Mouse (Mus musculus): ENCODE results near the gene Olfr630. TPM values are rescaled to one million over a fixed set of nuclear protein-coding genes. Genes with fewer than 3 reads are reported as not detected.

Gene Olfr630
- not detected in 2 replicates for total RNA-seq (2012; rRNA removed)

- Histone ChIP-seq H3K4me1 (ENCODE audit: control insufficient read depth in 2 of 2, insufficient read depth in 2 of 2, low read length in 2 of 2, poor library complexity in 1 of 2) (no peaks in the 10 kb centered on the region), H3K9me3 (ENCODE audit: control insufficient read depth, insufficient read depth, low read depth, low read length) (no peaks in the 10 kb centered on the region), H3K4me3 (ENCODE audit: insufficient read depth in 1 of 2, low read depth in 1 of 2, low read length in 2 of 2, poor library complexity in 1 of 2, severe bottlenecking in 1 of 2) (no peak within 1 kb of the TSS), H3K27ac (ENCODE audit: insufficient read depth, low read depth, low read length, poor library complexity, severe bottlenecking) (no peak within 1 kb of the TSS), H3K36me3 (ENCODE audit: control insufficient read depth, insufficient read depth, low read length, poor library complexity, severe bottlenecking) (no peaks in the 10 kb centered on the region), H3K9ac (ENCODE audit: insufficient read depth, low read depth, low read length, poor library complexity, severe bottlenecking) (no peak within 1 kb of the TSS)
- in situ Hi-C loops (cut with MboI; ENCODE audit: low sequenced_read_pairs in 2 of 2, unreplicated experiment in 2 of 2), result no loop called here
- no peak for DNase-seq (ENCODE audit: low read depth, low spot score)
- no peak for TF ChIP-seq CHD2 (IDR thresholded peaks at IDR 0.05; ENCODE audit: low read depth, low read length)
- TF ChIP-seq HCFC1 (IDR thresholded peaks at IDR 0.05; ENCODE audit: borderline replicate concordance, insufficient read depth, low read length), result no peak
- no peak for TF ChIP-seq ZC3H11A (IDR thresholded peaks at IDR 0.05; ENCODE audit: borderline replicate concordance, low read depth, low read length)
- no peak for TF ChIP-seq MAFK (IDR thresholded peaks at IDR 0.05; ENCODE audit: insufficient read depth, low read depth, low read length)
- TF ChIP-seq ZNF384 (IDR thresholded peaks at IDR 0.05; ENCODE audit: low read depth, low read length), result no peak
These were observed at the start of gene Olfr630 for GRCm38 (mm10) chr7:103757233-103757632. Olfr630 (minus strand) TSS chr7:103757333.

- Histone ChIP-seq H3K9me3 (ENCODE audit: control insufficient read depth, insufficient read depth, low read depth, low read length) (no peaks in the 10 kb centered on the region), H3K27ac (ENCODE audit: insufficient read depth, low read depth, low read length, poor library complexity, severe bottlenecking) (no peak overlapping the region), H3K4me1 (ENCODE audit: control insufficient read depth in 2 of 2, insufficient read depth in 2 of 2, low read length in 2 of 2, poor library complexity in 1 of 2) (no peaks in the 10 kb centered on the region), H3K4me3 (ENCODE audit: insufficient read depth in 1 of 2, low read depth in 1 of 2, low read length in 2 of 2, poor library complexity in 1 of 2, severe bottlenecking in 1 of 2) (no peak overlapping the region), H3K9ac (ENCODE audit: insufficient read depth, low read depth, low read length, poor library complexity, severe bottlenecking) (no peak overlapping the region), H3K36me3 (ENCODE audit: control insufficient read depth, insufficient read depth, low read length, poor library complexity, severe bottlenecking) (no peaks in the 10 kb centered on the region)
- in situ Hi-C loops (cut with MboI; ENCODE audit: low sequenced_read_pairs in 2 of 2, unreplicated experiment in 2 of 2), result no loop called here
- DNase-seq (ENCODE audit: low read depth, low spot score), result peak; percentile 21
- TF ChIP-seq HCFC1 (IDR thresholded peaks at IDR 0.05; ENCODE audit: borderline replicate concordance, insufficient read depth, low read length) (no peak), CHD2 (IDR thresholded peaks at IDR 0.05; ENCODE audit: low read depth, low read length) (no peak), ZC3H11A (IDR thresholded peaks at IDR 0.05; ENCODE audit: borderline replicate concordance, low read depth, low read length) (no peak), ZNF384 (IDR thresholded peaks at IDR 0.05; ENCODE audit: low read depth, low read length) (no peak), MAFK (IDR thresholded peaks at IDR 0.05; ENCODE audit: insufficient read depth, low read depth, low read length) (no peak)
These were observed 49.7 kb upstream of the Olfr630 start for GRCm38 (mm10) chr7:103806856-103807255.

- TF ChIP-seq ZNF384 (IDR thresholded peaks at IDR 0.05; ENCODE audit: low read depth, low read length), result no peak
- TF ChIP-seq CHD2 (IDR thresholded peaks at IDR 0.05; ENCODE audit: low read depth, low read length), result no peak
- TF ChIP-seq ZC3H11A (IDR thresholded peaks at IDR 0.05; ENCODE audit: borderline replicate concordance, low read depth, low read length), result no peak
- TF ChIP-seq HCFC1 (IDR thresholded peaks at IDR 0.05; ENCODE audit: borderline replicate concordance, insufficient read depth, low read length), result no peak
- Histone ChIP-seq H3K9me3 (ENCODE audit: control insufficient read depth, insufficient read depth, low read depth, low read length) (no peaks in the 10 kb centered on the region), H3K9ac (ENCODE audit: insufficient read depth, low read depth, low read length, poor library complexity, severe bottlenecking) (no peak overlapping the region), H3K36me3 (ENCODE audit: control insufficient read depth, insufficient read depth, low read length, poor library complexity, severe bottlenecking) (no peaks in the 10 kb centered on the region), H3K27ac (ENCODE audit: insufficient read depth, low read depth, low read length, poor library complexity, severe bottlenecking) (no peak overlapping the region), H3K4me1 (ENCODE audit: control insufficient read depth in 2 of 2, insufficient read depth in 2 of 2, low read length in 2 of 2, poor library complexity in 1 of 2) (no peaks in the 10 kb centered on the region), H3K4me3 (ENCODE audit: insufficient read depth in 1 of 2, low read depth in 1 of 2, low read length in 2 of 2, poor library complexity in 1 of 2, severe bottlenecking in 1 of 2) (no peak overlapping the region)
- in situ Hi-C loops (cut with MboI; ENCODE audit: low sequenced_read_pairs in 2 of 2, unreplicated experiment in 2 of 2), result no loop called here
- DNase-seq (ENCODE audit: low read depth, low spot score), result no peak
These were observed 35.7 kb upstream of the Olfr630 start for GRCm38 (mm10) chr7:103792669-103793388.

GRCm38 (mm10) chr7:103791721-103792120, 34.6 kb upstream of the Olfr630 start, which contains the start of gene Olfr67:
Olfr67 (minus strand) TSS chr7:103791821.
- in situ Hi-C loops (cut with MboI; ENCODE audit: low sequenced_read_pairs in 2 of 2, unreplicated experiment in 2 of 2), result no loop called here
- Histone ChIP-seq H3K27ac (ENCODE audit: insufficient read depth, low read depth, low read length, poor library complexity, severe bottlenecking) (no peak within 1 kb of the TSS), H3K4me3 (ENCODE audit: insufficient read depth in 1 of 2, low read depth in 1 of 2, low read length in 2 of 2, poor library complexity in 1 of 2, severe bottlenecking in 1 of 2) (no peak within 1 kb of the TSS), H3K9me3 (ENCODE audit: control insufficient read depth, insufficient read depth, low read depth, low read length) (no peaks in the 10 kb centered on the region), H3K9ac (ENCODE audit: insufficient read depth, low read depth, low read length, poor library complexity, severe bottlenecking) (no peak within 1 kb of the TSS), H3K4me1 (ENCODE audit: control insufficient read depth in 2 of 2, insufficient read depth in 2 of 2, low read length in 2 of 2, poor library complexity in 1 of 2) (no peaks in the 10 kb centered on the region), H3K36me3 (ENCODE audit: control insufficient read depth, insufficient read depth, low read length, poor library complexity, severe bottlenecking) (no peaks in the 10 kb centered on the region)
- no peak for DNase-seq (ENCODE audit: low read depth, low spot score)
- TF ChIP-seq CHD2 (IDR thresholded peaks at IDR 0.05; ENCODE audit: low read depth, low read length) (no peak), ZNF384 (IDR thresholded peaks at IDR 0.05; ENCODE audit: low read depth, low read length) (no peak), MAFK (IDR thresholded peaks at IDR 0.05; ENCODE audit: insufficient read depth, low read depth, low read length) (no peak), HCFC1 (IDR thresholded peaks at IDR 0.05; ENCODE audit: borderline replicate concordance, insufficient read depth, low read length) (no peak), ZC3H11A (IDR thresholded peaks at IDR 0.05; ENCODE audit: borderline replicate concordance, low read depth, low read length) (no peak)
